Mouse (Mus musculus) ES-Bruce4 (cell line): ENCODE measurements around the gene Ctnnb1. TPM values are rescaled to one million over a fixed set of nuclear protein-coding genes. Genes with fewer than 3 reads are reported as not detected.

Source experiments
- H3K27ac ChIP-seq: 2 replicates; pipeline ENCODE4 v1.5.1; 2012; ENCODE audit warnings: low read length, inconsistent platforms; ENCODE audit not compliant: insufficient read depth
- H3K27me3 ChIP-seq: 2 replicates; pipeline ENCODE4 v1.6.1; 2012; ENCODE audit warnings: mild to moderate bottlenecking, low read length, inconsistent platforms; ENCODE audit not compliant: control insufficient read depth, poor library complexity, insufficient read depth, severe bottlenecking
- H3K36me3 ChIP-seq: 2 replicates; pipeline ENCODE4 v1.6.1; 2012; ENCODE audit warnings: inconsistent platforms, mild to moderate bottlenecking, low read length, moderate library complexity; ENCODE audit not compliant: control insufficient read depth, poor library complexity, insufficient read depth, severe bottlenecking
- H3K4me1 ChIP-seq: one replicate; pipeline ENCODE4 v1.8.1; 2011; ENCODE audit warnings: low read length; ENCODE audit not compliant: control insufficient read depth, insufficient read depth
- H3K4me3 ChIP-seq: 2 replicates; pipeline ENCODE4 v1.5.1; 2011; ENCODE audit warnings: low read depth, mild to moderate bottlenecking, low read length
- H3K9ac ChIP-seq: 2 replicates; pipeline ENCODE4 v1.6.1; 2012; ENCODE audit warnings: low read depth, mild to moderate bottlenecking, inconsistent platforms; ENCODE audit not compliant: poor library complexity, severe bottlenecking
- H3K9me3 ChIP-seq: replicated peaks from 2 replicates; pipeline ENCODE4 v1.6.1; 2012; ENCODE audit warnings: mild to moderate bottlenecking, low read length, inconsistent platforms; ENCODE audit not compliant: control insufficient read depth, poor library complexity, insufficient read depth, severe bottlenecking
- CTCF ChIP-seq: IDR thresholded peaks from one replicate; pipeline ENCODE4 v1.8.1; 2011; ENCODE audit warnings: low read depth, low read length
- EP300 ChIP-seq: IDR thresholded peaks from 2 replicates; pipeline ENCODE4 v1.6.1; 2011; ENCODE audit warnings: low read depth, low read length; ENCODE audit not compliant: insufficient read depth
- POLR2A ChIP-seq: IDR thresholded peaks from one replicate; pipeline ENCODE4 v1.8.1; 2011; ENCODE audit warnings: low read length; ENCODE audit not compliant: insufficient read depth
- polyA plus RNA-seq: library from polyadenylated mRNA; stranded (reverse); fragments of >200 nt; gene quantifications from 2 replicates; pipeline ENCODE4 v1.2.4, GENCODE M21; 2011; ENCODE audit warnings: low read depth; ENCODE audit not compliant: missing spikeins, insufficient read depth, insufficient read length

The Ctnnb1 gene
- polyA plus RNA-seq, 1 experiment, result 830 TPM

- Histone ChIP-seq H3K36me3 (no peaks in the 10 kb centered on the region), H3K27me3 (no peaks in the 10 kb centered on the region), H3K4me1 (no peaks in the 10 kb centered on the region), H3K9ac (no peak overlapping the region), H3K9me3 (no peaks in the 10 kb centered on the region), H3K4me3 (peak overlapping the region; percentile 46; the same call in 1 of the 2 replicates), H3K27ac (no peak overlapping the region)
- TF ChIP-seq CTCF, result no peak
- no peak for TF ChIP-seq POLR2A
- TF ChIP-seq EP300, result no peak
Observed at GRCm38 (mm10) chr9:120893435-120893834, 35.6 kb upstream of the Ctnnb1 start.

GRCm38 (mm10) chr9:120893971-120894370 lies 35.0 kb upstream of the Ctnnb1 start:
- TF ChIP-seq EP300 (no peak), CTCF (no peak), POLR2A (no peak)
- Histone ChIP-seq H3K36me3 (no peaks in the 10 kb centered on the region), H3K9me3 (no peaks in the 10 kb centered on the region), H3K4me1 (no peaks in the 10 kb centered on the region), H3K4me3 (no peak overlapping the region), H3K27me3 (no peaks in the 10 kb centered on the region), H3K9ac (no peak overlapping the region), H3K27ac (no peak overlapping the region)

- Histone ChIP-seq H3K27ac (no peak overlapping the region), H3K27me3 (no peaks in the 10 kb centered on the region), H3K4me1 (no peaks in the 10 kb centered on the region), H3K36me3 (no peaks in the 10 kb centered on the region), H3K9me3 (no peaks in the 10 kb centered on the region), H3K4me3 (no peak overlapping the region), H3K9ac (no peak overlapping the region)
- TF ChIP-seq CTCF (no peak), EP300 (no peak), POLR2A (no peak)
Observed at GRCm38 (mm10) chr9:120894376-120894775, 34.6 kb upstream of the Ctnnb1 start.

- Histone ChIP-seq H3K4me1 (no peaks in the 10 kb centered on the region), H3K27ac (no peak overlapping the region), H3K4me3 (no peak overlapping the region), H3K27me3 (no peaks in the 10 kb centered on the region), H3K9ac (no peak overlapping the region), H3K36me3 (no peaks in the 10 kb centered on the region), H3K9me3 (no peaks in the 10 kb centered on the region)
- TF ChIP-seq CTCF (no peak), POLR2A (no peak), EP300 (no peak)
Observed at GRCm38 (mm10) chr9:120896502-120896901, 32.5 kb upstream of the Ctnnb1 start.

GRCm38 (mm10) chr9:120897269-120897668 lies 31.7 kb upstream of the Ctnnb1 start:
- Histone ChIP-seq H3K4me3 (no peak overlapping the region), H3K9ac (no peak overlapping the region), H3K4me1 (no peaks in the 10 kb centered on the region), H3K27me3 (no peaks in the 10 kb centered on the region), H3K36me3 (no peaks in the 10 kb centered on the region), H3K27ac (no peak overlapping the region), H3K9me3 (no peaks in the 10 kb centered on the region)
- TF ChIP-seq POLR2A (no peak), CTCF (no peak), EP300 (no peak)

GRCm38 (mm10) chr9:120899833-120900232 lies 29.2 kb upstream of the Ctnnb1 start:
- Histone ChIP-seq H3K9me3 (no peaks in the 10 kb centered on the region), H3K27me3 (no peaks in the 10 kb centered on the region), H3K4me3 (no peak overlapping the region), H3K4me1 (no peaks in the 10 kb centered on the region), H3K36me3 (no peaks in the 10 kb centered on the region), H3K27ac (no peak overlapping the region), H3K9ac (no peak overlapping the region)
- no peak for TF ChIP-seq CTCF
- no peak for TF ChIP-seq POLR2A
- no peak for TF ChIP-seq EP300
